Mouse (Mus musculus): Measurements from ENCODE around the gene Xkr8.

GRCm38 (mm10) chr4:132776764-132777163 lies 44.4 kb upstream of the Xkr8 start:
- peak; percentile 73 for TF ChIP-seq CTCF (IDR thresholded peaks at IDR 0.05; ENCODE audit: low read depth, low read length)
- TF ChIP-seq POLR2A (IDR thresholded peaks at IDR 0.05; ENCODE audit: extremely low read depth, insufficient read depth, low read length) = no peak

Measured in liver, adult 2 months (tissue).